Mouse (Mus musculus) pancreas, adult 10 weeks (tissue): ENCODE results near the gene Crkl. TPM values are rescaled to one million over a fixed set of nuclear protein-coding genes. Genes with fewer than 3 reads are reported as not detected.

Experiments used
- polyA plus RNA-seq: library from polyadenylated mRNA; stranded (reverse); fragments of 350-450 nt; fragmentation: Illumina TruSeq; extraction: RNeasy Lipid Tissue Mini Kit (QIAGEN cat#74804); gene quantifications from one replicate; pipeline ENCODE4 v1.2.3, GENCODE M21; 2015; ENCODE audit warnings: low read depth, low replicate concordance; ENCODE audit not compliant: insufficient read depth

The Crkl gene
- 4.9 TPM for polyA plus RNA-seq

DNA sequence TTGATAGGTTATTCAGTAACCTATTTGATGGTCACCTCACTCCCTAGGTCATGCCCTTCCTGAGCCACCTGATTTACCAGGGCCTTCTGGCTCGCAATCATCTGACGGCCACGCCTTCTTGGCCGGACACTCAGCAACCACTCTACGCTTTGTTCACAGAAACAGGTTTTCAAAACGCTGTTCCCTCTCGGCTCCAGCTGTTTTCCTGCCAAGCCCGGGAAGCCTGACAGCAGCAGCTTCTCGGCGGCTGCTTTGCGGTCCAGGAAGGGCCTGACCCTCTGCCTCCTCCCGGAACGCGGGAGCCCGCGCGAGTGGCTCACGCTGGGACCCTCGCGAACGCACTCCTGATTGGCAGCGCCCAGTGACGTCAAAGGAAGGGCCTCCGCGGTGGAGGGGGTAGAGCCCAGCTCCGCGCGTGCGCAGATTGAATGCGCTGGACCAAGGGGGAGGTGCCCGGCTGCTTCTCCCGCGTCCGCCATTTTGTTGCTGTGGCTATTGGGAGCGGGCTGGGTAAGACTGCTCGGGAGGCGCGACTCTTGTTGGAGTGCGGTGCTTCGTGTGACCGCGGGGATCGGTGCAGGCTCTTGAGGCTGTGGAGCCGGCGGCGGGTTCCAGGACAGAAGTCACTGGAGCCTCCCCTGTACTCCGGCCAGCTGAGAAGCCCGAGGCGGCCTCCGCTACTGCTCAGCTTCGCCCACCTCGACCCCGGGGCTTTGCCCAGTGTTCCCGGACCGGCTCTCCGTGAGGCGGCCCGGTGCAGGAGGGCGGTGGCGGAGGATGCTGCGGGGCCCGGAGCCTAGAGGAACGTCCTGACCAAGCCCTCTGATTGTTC, at the start of gene Crkl:
Gene Crkl (plus strand): TSS at position 447 of the 832 bp plus-strand sequence.

DNA sequence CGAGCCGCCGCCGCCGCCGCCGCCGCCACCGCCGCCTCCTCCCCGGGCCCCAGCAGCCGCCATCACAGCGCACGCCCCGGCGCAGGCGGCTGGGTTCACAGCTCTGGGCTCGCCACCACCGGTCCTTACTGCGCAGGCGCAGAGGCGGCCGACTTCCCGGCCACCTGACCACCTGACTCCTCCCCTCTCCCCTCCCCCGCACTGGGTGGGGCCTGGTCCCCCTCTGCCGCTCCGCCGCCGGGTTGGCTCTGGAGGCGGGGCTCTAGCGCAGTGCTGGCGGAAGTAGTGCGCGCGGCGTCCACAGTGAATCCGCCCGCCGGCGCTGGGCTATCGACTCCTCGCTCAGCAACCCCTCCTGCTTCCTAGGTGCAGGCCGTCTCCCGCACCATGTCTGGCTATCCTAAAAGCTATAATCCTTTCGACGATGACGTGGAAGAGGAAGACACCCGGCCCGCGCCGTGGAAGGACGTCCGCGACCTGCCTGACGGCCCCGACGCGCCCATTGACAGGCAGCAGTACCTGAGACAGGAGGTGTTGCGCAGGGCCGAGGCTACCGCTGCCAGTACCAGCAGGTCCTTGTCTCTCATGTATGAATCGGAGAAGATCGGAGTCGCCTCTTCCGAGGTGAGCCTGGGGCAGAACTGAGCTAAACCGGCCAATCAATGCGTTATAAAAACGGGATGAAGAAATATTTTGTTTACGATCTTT, 45.9 kb upstream of the Crkl start, which contains the start of the genes Snap29 and Pi4ka:
Gene Snap29 (plus strand): TSS at position 251 of the 708 bp plus-strand sequence.
Gene Pi4ka (minus strand): TSS at position 579 of the 708 bp plus-strand sequence.

DNA sequence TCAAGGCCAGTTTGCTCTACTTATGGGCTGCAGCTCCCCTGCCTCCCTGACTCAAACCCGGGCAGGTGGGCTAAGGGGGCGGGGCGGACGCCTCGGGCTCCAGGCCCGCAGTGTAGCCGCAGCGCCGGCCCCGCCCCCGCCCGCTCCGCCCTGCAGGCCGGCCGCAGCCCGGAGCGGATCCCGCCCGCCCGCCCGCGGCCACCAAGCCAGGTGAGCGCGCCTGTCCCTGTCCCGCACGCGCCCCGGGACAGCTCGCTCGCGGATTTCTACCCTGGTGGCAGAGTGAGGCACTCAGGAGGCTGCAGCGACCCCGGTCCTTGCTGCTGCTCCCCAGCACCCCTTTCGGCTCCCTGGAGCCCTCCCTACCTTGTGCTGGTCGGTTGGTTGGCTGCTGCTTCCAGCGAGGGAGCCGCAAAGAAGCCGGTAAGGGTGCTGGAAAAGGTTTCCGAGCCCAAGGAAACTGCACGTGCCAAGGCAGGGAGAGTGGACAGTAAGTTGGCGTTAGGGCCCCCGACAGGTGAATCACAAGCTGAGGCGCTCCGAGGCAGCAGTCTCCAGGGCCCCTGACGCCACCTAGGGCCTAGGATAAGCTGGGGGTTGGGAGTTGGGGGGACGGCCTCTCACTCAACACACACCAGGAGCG, 37.8 kb downstream of the Crkl start, which contains the start of gene Aifm3:
Gene Aifm3 (plus strand): TSS at position 143 of the 643 bp plus-strand sequence.

DNA sequence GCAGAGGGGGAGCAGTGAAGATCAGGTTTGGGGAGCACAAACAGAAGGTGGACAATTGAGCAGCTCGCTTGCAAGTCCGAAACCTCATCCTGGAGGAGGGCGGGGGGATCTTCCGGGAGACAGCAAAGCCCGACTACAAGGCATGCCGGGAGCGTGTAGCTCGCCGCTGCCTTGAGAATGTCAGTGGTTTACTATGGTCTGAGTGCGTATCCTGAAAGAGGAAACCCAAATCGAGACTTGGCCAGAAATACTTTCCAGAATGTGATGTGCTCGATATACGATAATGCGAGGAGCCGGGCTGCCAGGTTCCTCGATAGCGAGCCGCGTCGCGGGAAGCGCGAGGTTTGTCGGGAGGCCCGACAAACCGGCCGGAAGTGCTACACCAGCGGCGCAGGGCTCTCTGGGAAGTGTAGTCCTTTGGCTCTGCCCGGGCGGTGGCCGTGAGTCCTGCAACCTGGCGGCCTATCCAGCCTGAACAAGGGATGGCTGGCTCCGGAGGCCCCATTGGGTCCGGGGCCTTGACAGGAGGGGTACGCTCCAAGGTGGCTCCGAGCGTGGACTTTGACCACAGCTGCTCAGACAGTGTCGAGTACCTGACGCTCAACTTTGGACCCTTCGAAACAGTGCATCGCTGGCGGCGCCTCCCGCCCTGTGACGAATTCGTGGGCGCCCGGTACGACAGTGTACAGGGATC, 56.9 kb downstream of the Crkl start, which contains the start of gene Lztr1:
Gene Lztr1 (plus strand): TSS at position 143 of the 694 bp plus-strand sequence.

DNA sequence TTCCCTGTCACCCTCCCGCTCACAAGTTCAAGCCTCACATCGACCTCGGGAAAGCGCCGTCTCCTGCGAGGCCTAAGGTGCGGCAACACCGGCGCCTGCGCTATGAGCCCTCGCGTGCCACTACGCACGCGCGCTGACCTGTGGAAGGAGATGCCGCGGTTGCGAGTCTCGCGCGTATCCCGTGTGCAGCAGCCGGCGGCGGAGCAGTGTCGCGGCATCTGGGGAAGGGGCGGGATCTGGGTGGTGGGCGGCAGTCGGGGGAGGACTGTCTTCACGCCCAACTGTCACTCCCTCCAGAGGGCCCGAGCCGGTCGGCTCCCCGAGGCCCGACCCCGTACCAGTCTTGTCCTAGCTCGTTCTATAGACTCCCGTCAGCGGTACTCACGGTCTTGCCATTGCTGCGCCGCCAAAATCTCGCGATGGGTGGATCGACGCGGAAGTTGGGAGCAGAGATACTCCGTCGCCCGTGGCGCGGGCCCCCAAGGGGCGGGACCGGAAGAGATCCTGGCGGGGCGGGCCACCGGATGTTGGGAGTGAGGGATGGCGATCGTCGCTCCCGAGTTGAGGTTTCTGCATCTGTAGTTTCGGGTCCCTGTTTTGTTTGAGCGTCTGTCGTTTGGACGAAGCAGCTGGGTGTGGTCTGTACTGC, 79.0 kb downstream of the Crkl start, which contains the start of gene Thap7:
Gene Thap7 (minus strand): TSS at position 497 of the 649 bp plus-strand sequence.

Other genes with a start within 250 kb of the Crkl start
- 23.9 TPM for gene Ube2l3, start 249.3 kb upstream of the Crkl start, polyA plus RNA-seq
- not detected for gene Rimbp3, start 243.4 kb upstream of the Crkl start, polyA plus RNA-seq
- gene Hic2, start 218.4 kb upstream of the Crkl start, polyA plus RNA-seq, result 0.78 TPM
- 35.5 TPM for gene Tmem191c, start 175.9 kb upstream of the Crkl start, polyA plus RNA-seq
- gene Serpind1, start 120.6 kb upstream of the Crkl start, polyA plus RNA-seq, result 0.74 TPM
- 4.2 TPM for gene Snap29, start 46.0 kb upstream of the Crkl start, polyA plus RNA-seq
- gene Pi4ka, start 45.7 kb upstream of the Crkl start, polyA plus RNA-seq, result 22.8 TPM
- gene Aifm3, start 37.6 kb downstream of the Crkl start, polyA plus RNA-seq, result 5.8 TPM
- 80.6 TPM for gene Lztr1, start 56.7 kb downstream of the Crkl start, polyA plus RNA-seq
- 11.2 TPM for gene Thap7, start 79.1 kb downstream of the Crkl start, polyA plus RNA-seq
- not detected for gene Lrrc74b, start 109.3 kb downstream of the Crkl start, polyA plus RNA-seq
- gene P2rx6, start 109.9 kb downstream of the Crkl start, polyA plus RNA-seq, result 1.2 TPM
- 13.4 TPM for gene Slc7a4, start 131.2 kb downstream of the Crkl start, polyA plus RNA-seq
- gene Smpd4, start 167.4 kb downstream of the Crkl start, polyA plus RNA-seq, result 5.9 TPM
- not detected for gene Ccdc74a, start 194.5 kb downstream of the Crkl start, polyA plus RNA-seq